Mouse (Mus musculus) lung, adult 10 weeks (tissue): ENCODE data around the gene 4930449I24Rik. TPM values are rescaled to one million over a fixed set of nuclear protein-coding genes. Genes with fewer than 3 reads are reported as not detected.

Experiments
- polyA plus RNA-seq: library from polyadenylated mRNA; stranded (reverse); fragments of 350-450 nt; fragmentation: Illumina TruSeq; extraction: RNeasy Lipid Tissue Mini Kit (QIAGEN cat#74804); gene quantifications from one replicate; pipeline ENCODE4 v1.2.3, GENCODE M21; 2014; ENCODE audit warnings: low read depth, low replicate concordance; ENCODE audit not compliant: insufficient read depth

Gene 4930449I24Rik
- not detected for polyA plus RNA-seq

GRCm38 (mm10) chr5:146502099-146502498, at the start of gene 4930449I24Rik:
Gene 4930449I24Rik, plus strand, starts transcription at chr5:146502399.

GRCm38 (mm10) chr5:146481665-146482064, 20.5 kb upstream of the 4930449I24Rik start, which contains the start of gene Gm6408:
Gene Gm6408, plus strand, starts transcription at chr5:146481965.

GRCm38 (mm10) chr5:146491063-146491462, 11.1 kb upstream of the 4930449I24Rik start, which contains the start of gene Gm6370:
Gene Gm6370, plus strand, starts transcription at chr5:146491363.

GRCm38 (mm10) chr5:146513823-146514222, 11.6 kb downstream of the 4930449I24Rik start, which contains the start of gene Gm3402:
Gene Gm3402, plus strand, starts transcription at chr5:146514123.

GRCm38 (mm10) chr5:146525501-146525900, 23.3 kb downstream of the 4930449I24Rik start, which contains the start of gene Gm3404:
Gene Gm3404, plus strand, starts transcription at chr5:146525801.

GRCm38 (mm10) chr5:146537347-146537746, 35.1 kb downstream of the 4930449I24Rik start, which contains the start of gene Gm3409:
Gene Gm3409, plus strand, starts transcription at chr5:146537647.

Other genes starting within 250 kb of the 4930449I24Rik start
- gene Wasf3, start 117.4 kb upstream of the 4930449I24Rik start, polyA plus RNA-seq, result 3.6 TPM
- not detected for gene Gm6408, start 20.4 kb upstream of the 4930449I24Rik start, polyA plus RNA-seq
- not detected for gene Gm6370, start 11.0 kb upstream of the 4930449I24Rik start, polyA plus RNA-seq
- not detected for gene Gm3402, start 11.7 kb downstream of the 4930449I24Rik start, polyA plus RNA-seq
- not detected for gene Gm3404, start 23.4 kb downstream of the 4930449I24Rik start, polyA plus RNA-seq
- not detected for gene Gm3409, start 35.2 kb downstream of the 4930449I24Rik start, polyA plus RNA-seq
- not detected for gene Gm3415, start 53.7 kb downstream of the 4930449I24Rik start, polyA plus RNA-seq
- not detected for gene Gpr12, start 82.8 kb downstream of the 4930449I24Rik start, polyA plus RNA-seq